Mouse (Mus musculus) C2C12 (cell line): ENCODE measurements at regions not wholly inside any gene's neighbourhood (a gene's known extent, or its start where the extent isn't known, plus 50 kb on each side); places are given as distances from the start of the nearest gene placed in this dataset.

Experiments
- CEBPB ChIP-seq: IDR thresholded peaks from one replicate; pipeline ENCODE4 v1.6.1; 2011; ENCODE audit warnings: low read depth, mild to moderate bottlenecking, control low read depth, moderate library complexity
- USF1 ChIP-seq: IDR thresholded peaks from one replicate; pipeline ENCODE4 v1.6.1; 2011; ENCODE audit warnings: low read depth, mild to moderate bottlenecking, control low read depth, moderate library complexity

DNA sequence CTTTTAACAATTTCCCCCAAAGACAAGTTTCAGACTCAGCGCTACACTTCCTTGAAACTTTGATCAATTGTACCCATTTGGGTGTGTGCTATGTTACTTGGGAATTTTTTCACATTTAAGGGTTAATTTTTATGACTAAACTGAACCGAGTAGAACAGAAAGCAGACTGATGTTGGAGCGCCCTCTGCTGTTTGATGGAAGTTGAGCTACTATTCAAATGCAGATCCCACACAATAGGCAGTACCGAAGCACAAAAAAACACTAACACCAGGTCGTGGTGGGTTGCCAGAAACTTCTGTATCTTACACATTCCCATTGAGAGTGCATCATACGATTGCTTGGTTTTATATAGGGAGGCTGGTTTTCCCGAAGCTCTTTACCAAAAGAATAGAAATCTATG is 118.6 kb upstream of the Gnaz start:
- TF ChIP-seq CEBPB, result no peak
- no peak for TF ChIP-seq USF1
